Comparison of ENCODE assay signal across 24 mouse cellular contexts in the genomic region with DNA sequence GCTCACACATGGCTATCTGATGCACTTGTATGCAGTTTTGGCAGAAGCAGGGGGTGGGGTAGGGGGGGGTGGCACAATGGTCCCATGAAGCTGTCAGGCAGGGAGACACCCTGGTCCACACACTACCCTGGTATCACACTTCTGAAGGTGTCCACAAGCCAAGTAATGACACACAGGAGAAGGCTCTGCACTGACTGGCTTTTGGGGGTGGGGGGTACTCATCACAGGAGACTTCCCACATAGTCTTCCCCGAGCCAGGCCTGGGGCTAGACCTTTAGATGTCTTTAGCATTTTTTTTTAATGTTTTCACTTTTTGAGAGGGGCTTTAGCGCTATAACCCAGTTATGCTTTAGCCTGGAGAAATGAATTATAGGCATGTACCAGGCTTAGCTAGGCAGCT. TPM values are rescaled to one million over a fixed set of nuclear protein-coding genes. Genes with fewer than 3 reads are reported as not detected.
A peak's percentile ranks its signal among the peaks of the same experiment; 100 is the strongest.
DNase-seq lines count a peak whose midpoint lies in the region; ATAC-seq and TF ChIP-seq lines count a peak whose summit lies in the region.
"Had no signal": no experiment of that assay in that cellular context is flagged by ENCODE, and none has a peak within 500 bp of the region (broad histone marks: within the 10 kb centered on the region; RNA-seq: fewer than 3 reads in every experiment).

No protein-coding gene starts in this region.

- no peak for ATAC-seq in forebrain, embryonic 11.5 days (replicated peaks; ENCODE audit: low FRiP score)
- no peak for ATAC-seq in forebrain, postnatal 0 days
- ATAC-seq: activated CD4-positive, CD25-positive, alpha-beta regulatory T cell, adult 4 months; CD4-positive, CD25-positive, alpha-beta regulatory T cell, adult 4 months; forebrain, embryonic 14.5 days; forebrain, embryonic 16.5 days; Patski had no signal

- 90% methylated on average over 2 of the region's 2 CpGs for WGBS in forebrain, embryonic 11.5 days
- 94% methylated on average over 2 of the region's 2 CpGs for WGBS in forebrain, postnatal 0 days
- WGBS in heart, embryonic 10.5 days: 89% methylated on average over 2 of the region's 2 CpGs
- WGBS in limb, embryonic 10.5 days: 91% methylated on average over 2 of the region's 2 CpGs

- no peak for TF ChIP-seq CTCF in forebrain, postnatal 0 days (IDR thresholded peaks at IDR 0.05; ENCODE audit: low read depth)

- intact Hi-C loops in heart, postnatal 10 days (cut with DNase I): no loop called here

- no peaks in the 10 kb centered on the region for H3K9me3 ChIP-seq in forebrain, embryonic 11.5 days (ENCODE audit: control insufficient read depth, low read length)
- H3K9me3 ChIP-seq in forebrain, postnatal 0 days (ENCODE audit: low read length): no peaks in the 10 kb centered on the region
- H3K9me3 ChIP-seq in heart, embryonic 10.5 days: no peaks in the 10 kb centered on the region
- no peaks in the 10 kb centered on the region for H3K9me3 ChIP-seq in limb, embryonic 10.5 days (replicated peaks)
- H3K9me3 ChIP-seq: embryonic facial prominence, embryonic 10.5 days; embryonic facial prominence, embryonic 12.5 days; forebrain, embryonic 12.5 days; G1E had no signal

- H3K27me3 ChIP-seq in forebrain, embryonic 11.5 days (ENCODE audit: control insufficient read depth, insufficient read depth, low read length): no peaks in the 10 kb centered on the region
- H3K27me3 ChIP-seq in forebrain, postnatal 0 days (ENCODE audit: insufficient read depth, low read length): no peaks in the 10 kb centered on the region
- H3K27me3 ChIP-seq in heart, embryonic 10.5 days (ENCODE audit: insufficient read depth, poor library complexity, severe bottlenecking): no peaks in the 10 kb centered on the region
- H3K27me3 ChIP-seq in limb, embryonic 10.5 days (ENCODE audit: low read depth, poor library complexity, severe bottlenecking): no peaks in the 10 kb centered on the region
- H3K27me3 ChIP-seq: CH12.LX; embryonic facial prominence, embryonic 12.5 days; forebrain, embryonic 12.5 days; Patski had no signal

- no peaks in the 10 kb centered on the region for H3K4me1 ChIP-seq in forebrain, embryonic 11.5 days (replicated peaks; ENCODE audit: control insufficient read depth, insufficient read depth, low read length)
- no peaks in the 10 kb centered on the region for H3K4me1 ChIP-seq in forebrain, postnatal 0 days (ENCODE audit: insufficient read depth)
- H3K4me1 ChIP-seq in heart, embryonic 10.5 days: peaks cover 3% of the 10 kb centered on the region; the same call in 1 of the 2 replicates
- H3K4me1 ChIP-seq in limb, embryonic 10.5 days: no peaks in the 10 kb centered on the region
- H3K4me1 ChIP-seq: embryonic facial prominence, embryonic 10.5 days; embryonic facial prominence, embryonic 12.5 days; forebrain, embryonic 12.5 days had no signal

- peak; percentile 44 for DNase-seq in forebrain, embryonic 11.5 days (ENCODE audit: low spot score)
- DNase-seq in forebrain, postnatal 0 days: no peak
- DNase-seq in heart, embryonic 10.5 days (ENCODE audit: low spot score): peak; percentile 48
- DNase-seq in heart, postnatal 10 days: no peak
- peak; percentile 19 for DNase-seq in limb, embryonic 10.5 days (ENCODE audit: low spot score)
- DNase-seq: adrenal gland, adult 8-10 months; adrenal gland, postnatal 14 days; adrenal gland, postnatal 36 days; B cell, adult 2 months; cerebellum, adult 11-12 months; cerebellum, adult 2 months; cerebellum, adult 9-10 months; cerebellum, postnatal 10 days; cerebellum, postnatal 25 days had no signal

- peaks cover 3% of the 10 kb centered on the region; the same call in 1 of the 2 replicates for H3K36me3 ChIP-seq in forebrain, embryonic 11.5 days (ENCODE audit: control insufficient read depth, insufficient read depth, low read length)
- peaks cover 59% of the 10 kb centered on the region for H3K36me3 ChIP-seq in forebrain, postnatal 0 days (ENCODE audit: insufficient read depth)
- peaks cover 73% of the 10 kb centered on the region for H3K36me3 ChIP-seq in heart, embryonic 10.5 days
- peaks cover 71% of the 10 kb centered on the region for H3K36me3 ChIP-seq in limb, embryonic 10.5 days

- no peak overlapping the region for H3K9ac ChIP-seq in forebrain, embryonic 11.5 days (ENCODE audit: low read length)
- H3K9ac ChIP-seq in forebrain, postnatal 0 days: no peak overlapping the region
- H3K9ac ChIP-seq: embryonic facial prominence, embryonic 12.5 days; forebrain, embryonic 12.5 days had no signal

- H3K27ac ChIP-seq in forebrain, embryonic 11.5 days (ENCODE audit: low read depth, low read length): no peak overlapping the region
- no peak overlapping the region for H3K27ac ChIP-seq in forebrain, postnatal 0 days (ENCODE audit: low read depth, low read length)
- H3K27ac ChIP-seq in heart, embryonic 10.5 days: no peak overlapping the region
- no peak overlapping the region for H3K27ac ChIP-seq in limb, embryonic 10.5 days
- H3K27ac ChIP-seq: embryonic facial prominence, embryonic 10.5 days; embryonic facial prominence, embryonic 12.5 days; forebrain, embryonic 12.5 days had no signal

- no peak overlapping the region for H3K4me3 ChIP-seq in forebrain, embryonic 11.5 days (ENCODE audit: low read depth, low read length)
- no peak overlapping the region for H3K4me3 ChIP-seq in forebrain, postnatal 0 days (ENCODE audit: low read depth, low read length)
- H3K4me3 ChIP-seq in heart, embryonic 10.5 days: no peak overlapping the region
- no peak overlapping the region for H3K4me3 ChIP-seq in limb, embryonic 10.5 days
- H3K4me3 ChIP-seq: embryonic facial prominence, embryonic 10.5 days; embryonic facial prominence, embryonic 12.5 days; forebrain, embryonic 12.5 days had no signal

- H3K4me2 ChIP-seq in forebrain, embryonic 11.5 days (ENCODE audit: low read depth, low read length, severe bottlenecking): no peak overlapping the region
- H3K4me2 ChIP-seq in forebrain, postnatal 0 days (ENCODE audit: low read depth): no peak overlapping the region
- H3K4me2 ChIP-seq: embryonic facial prominence, embryonic 12.5 days; forebrain, embryonic 12.5 days had no signal

RNA-seq across cellular contexts. Expression of a gene that starts 12.8 kb away (rescaled TPM):
- 11.5 and 11.6 TPM in 2 replicates for polyA plus RNA-seq in forebrain, embryonic 11.5 days (2014; fragmentation: Nextera tagmentation; extraction: Ambion mirVana)
- total RNA-seq in forebrain, postnatal 0 days (2014; rRNA removed): 5.7 and 8.7 TPM in 2 replicates
- polyA plus RNA-seq in forebrain, postnatal 0 days (2015; fragmentation: Nextera tagmentation; extraction: Ambion mirVana): 4.3 and 6.3 TPM in 2 replicates
- 15.1 and 16.3 TPM in 2 replicates for polyA plus RNA-seq in heart, embryonic 10.5 days (2016; fragmentation: Nextera tagmentation; extraction: Ambion mirVana)
- 10 to 100 TPM; 13.2 to 14.6 TPM for total RNA-seq in heart, postnatal 10 days (2021)
- 9.6 and 11.8 TPM in 2 replicates for polyA plus RNA-seq in limb, embryonic 10.5 days (2016; fragmentation: Nextera tagmentation; extraction: Ambion mirVana)

RNA-seq across cellular contexts. Expression of a gene that starts 17.7 kb away (rescaled TPM):
- 19.4 and 22.2 TPM in 2 replicates for polyA plus RNA-seq in forebrain, embryonic 11.5 days (2014; fragmentation: Nextera tagmentation; extraction: Ambion mirVana)
- 17.5 and 27.2 TPM in 2 replicates for total RNA-seq in forebrain, postnatal 0 days (2014; rRNA removed)
- polyA plus RNA-seq in forebrain, postnatal 0 days (2015; fragmentation: Nextera tagmentation; extraction: Ambion mirVana): 32.2 and 34.8 TPM in 2 replicates
- 20.3 and 23.2 TPM in 2 replicates for polyA plus RNA-seq in heart, embryonic 10.5 days (2016; fragmentation: Nextera tagmentation; extraction: Ambion mirVana)
- total RNA-seq in heart, postnatal 10 days (2021): 10 to 100 TPM; 10.2 to 10.3 TPM
- polyA plus RNA-seq in limb, embryonic 10.5 days (2016; fragmentation: Nextera tagmentation; extraction: Ambion mirVana): 12.3 and 15.7 TPM in 2 replicates

RNA-seq across cellular contexts. Expression of a gene that starts 17.8 kb away (rescaled TPM):
- 51.2 and 57.1 TPM in 2 replicates for polyA plus RNA-seq in forebrain, embryonic 11.5 days (2014; fragmentation: Nextera tagmentation; extraction: Ambion mirVana)
- total RNA-seq in forebrain, postnatal 0 days (2014; rRNA removed): 77.6 and 79.1 TPM in 2 replicates
- 44.6 and 48.6 TPM in 2 replicates for polyA plus RNA-seq in forebrain, postnatal 0 days (2015; fragmentation: Nextera tagmentation; extraction: Ambion mirVana)
- 47.0 and 49.4 TPM in 2 replicates for polyA plus RNA-seq in heart, embryonic 10.5 days (2016; fragmentation: Nextera tagmentation; extraction: Ambion mirVana)
- 10 to 100 TPM; 35.8 to 37.6 TPM for total RNA-seq in heart, postnatal 10 days (2021)
- 56.1 and 62.0 TPM in 2 replicates for polyA plus RNA-seq in limb, embryonic 10.5 days (2016; fragmentation: Nextera tagmentation; extraction: Ambion mirVana)

RNA-seq across cellular contexts. Expression of a gene that starts 22.2 kb away (rescaled TPM):
- polyA plus RNA-seq in forebrain, embryonic 11.5 days (2014; fragmentation: Nextera tagmentation; extraction: Ambion mirVana): 13.6 and 13.9 TPM in 2 replicates
- 54.5 and 59.5 TPM in 2 replicates for total RNA-seq in forebrain, postnatal 0 days (2014; rRNA removed)
- 8.6 and 11.6 TPM in 2 replicates for polyA plus RNA-seq in forebrain, postnatal 0 days (2015; fragmentation: Nextera tagmentation; extraction: Ambion mirVana)
- 7.9 and 8.5 TPM in 2 replicates for polyA plus RNA-seq in heart, embryonic 10.5 days (2016; fragmentation: Nextera tagmentation; extraction: Ambion mirVana)
- 10 to 100 TPM; 12.8 to 13.4 TPM for total RNA-seq in heart, postnatal 10 days (2021)
- 10.6 and 13.4 TPM in 2 replicates for polyA plus RNA-seq in limb, embryonic 10.5 days (2016; fragmentation: Nextera tagmentation; extraction: Ambion mirVana)

RNA-seq across cellular contexts. Expression of a gene that starts 28.1 kb away (rescaled TPM):
- polyA plus RNA-seq in forebrain, embryonic 11.5 days (2014; fragmentation: Nextera tagmentation; extraction: Ambion mirVana): 1.1 and 1.5 TPM in 2 replicates
- 4.4 and 6.9 TPM in 2 replicates for total RNA-seq in forebrain, postnatal 0 days (2014; rRNA removed)
- 2.6 and 3.9 TPM in 2 replicates for polyA plus RNA-seq in forebrain, postnatal 0 days (2015; fragmentation: Nextera tagmentation; extraction: Ambion mirVana)
- polyA plus RNA-seq in heart, embryonic 10.5 days (2016; fragmentation: Nextera tagmentation; extraction: Ambion mirVana): 0.58 and 0.85 TPM in 2 replicates
- under 1 TPM in 1 of 2 experiments, not detected in 1; 0.17 TPM for total RNA-seq in heart, postnatal 10 days (2021)
- 0.43 and 0.61 TPM in 2 replicates for polyA plus RNA-seq in limb, embryonic 10.5 days (2016; fragmentation: Nextera tagmentation; extraction: Ambion mirVana)

Comparison
In these comparisons a context has a peak if more than half of its experiments do, and no peak if none do; other contexts are left out.
1. DNase-seq: peak in forebrain, embryonic 11.5 days (single experiment), heart, embryonic 10.5 days (single experiment) and limb, embryonic 10.5 days (single experiment); none in forebrain, postnatal 0 days (single experiment) and heart, postnatal 10 days (0 of 2).